Mouse (Mus musculus) MEL (cell line): ENCODE measurements around the gene Gramd4.

Experiments used
- E2F4 ChIP-seq: IDR thresholded peaks from 2 replicates; pipeline ENCODE4 v1.6.1; 2011; ENCODE audit warnings: low read depth, low read length, improper control_type of control experiment, borderline replicate concordance
- POLR2A ChIP-seq, 2 experiments: IDR thresholded peaks; 2 replicates each; pipeline ENCODE4 v1.6.1; 2011 to 2012; ENCODE audit warnings: low read length in 2 of 2, mild to moderate bottlenecking in 2 of 2, control low read depth in 1 of 2, improper control_type of control experiment in 1 of 2, low read depth in 1 of 2, moderate library complexity in 1 of 2; ENCODE audit not compliant: control insufficient read depth in 1 of 2, insufficient read depth in 1 of 2, poor library complexity in 1 of 2
- TAL1 ChIP-seq: IDR thresholded peaks from 2 replicates; pipeline ENCODE4 v1.6.1; 2012; ENCODE audit warnings: mild to moderate bottlenecking, inconsistent platforms, low read length, moderate library complexity, mixed read lengths
- UBTF ChIP-seq: IDR thresholded peaks from 2 replicates; pipeline ENCODE4 v1.6.1; 2012; ENCODE audit warnings: low read depth, mild to moderate bottlenecking, inconsistent platforms, low read length, improper control_type of control experiment, moderate library complexity, borderline replicate concordance; ENCODE audit not compliant: insufficient read depth

GRCm38 (mm10) chr15:86061221-86061620, 3.7 kb downstream of the Gramd4 start:
- TF ChIP-seq TAL1 = no peak
- no peak for TF ChIP-seq E2F4
- no peak for TF ChIP-seq POLR2A (IDR thresholded peaks at IDR 0.05; ENCODE audit: control insufficient read depth in 1 of 2, insufficient read depth in 1 of 2, low read depth in 1 of 2, low read length in 2 of 2, poor library complexity in 1 of 2)
- TF ChIP-seq UBTF = no peak
